Mouse (Mus musculus): ENCODE measurements around the gene Pacsin2.
"Not testable (repeated sequence)": the region's sequence is repeated elsewhere in the genome, so short reads cannot be mapped to it uniquely, and the experiment has no call there.

Gene Pacsin2

DNA sequence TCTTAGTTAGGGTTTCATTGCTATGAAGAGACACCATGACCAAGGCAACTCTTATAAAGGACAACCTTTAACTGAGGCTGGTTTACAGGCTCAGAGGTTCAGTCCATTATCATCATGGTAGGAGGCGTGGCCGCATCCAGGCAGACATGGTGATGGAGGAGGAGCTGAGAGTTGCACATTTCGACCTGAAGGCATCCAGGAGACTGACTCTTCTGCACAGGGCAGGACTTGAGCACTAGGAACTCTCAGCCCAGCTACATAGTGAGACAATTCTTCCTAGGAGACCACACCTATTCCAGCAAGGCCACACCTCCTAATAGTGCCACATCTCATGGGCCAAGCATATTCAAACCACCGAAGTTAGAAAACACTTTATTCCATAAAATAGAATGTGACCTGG is 15.4 kb upstream of the Pacsin2 start:
- no peak for DNase-seq (ENCODE audit: low spot score)

DNA sequence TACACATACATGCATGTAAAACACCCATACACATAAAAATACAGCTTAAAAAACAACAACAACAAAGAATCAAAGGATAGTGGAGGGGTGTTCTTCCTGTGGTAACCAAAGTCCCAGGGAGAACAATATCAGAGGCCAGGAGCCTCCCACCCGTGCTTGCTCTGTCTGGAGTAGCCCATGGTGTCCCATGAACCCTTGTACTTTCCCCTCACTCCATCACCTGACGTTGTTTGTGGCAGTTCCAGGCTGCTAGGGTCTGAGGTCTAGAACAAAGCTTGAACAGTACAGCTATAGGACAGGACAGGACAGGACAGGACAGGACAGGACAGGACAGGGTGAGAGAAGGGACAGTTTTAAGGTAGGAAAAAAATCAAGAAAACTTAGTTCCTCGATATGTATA is 13.7 kb upstream of the Pacsin2 start:
- no peak for DNase-seq (ENCODE audit: low spot score)

DNA sequence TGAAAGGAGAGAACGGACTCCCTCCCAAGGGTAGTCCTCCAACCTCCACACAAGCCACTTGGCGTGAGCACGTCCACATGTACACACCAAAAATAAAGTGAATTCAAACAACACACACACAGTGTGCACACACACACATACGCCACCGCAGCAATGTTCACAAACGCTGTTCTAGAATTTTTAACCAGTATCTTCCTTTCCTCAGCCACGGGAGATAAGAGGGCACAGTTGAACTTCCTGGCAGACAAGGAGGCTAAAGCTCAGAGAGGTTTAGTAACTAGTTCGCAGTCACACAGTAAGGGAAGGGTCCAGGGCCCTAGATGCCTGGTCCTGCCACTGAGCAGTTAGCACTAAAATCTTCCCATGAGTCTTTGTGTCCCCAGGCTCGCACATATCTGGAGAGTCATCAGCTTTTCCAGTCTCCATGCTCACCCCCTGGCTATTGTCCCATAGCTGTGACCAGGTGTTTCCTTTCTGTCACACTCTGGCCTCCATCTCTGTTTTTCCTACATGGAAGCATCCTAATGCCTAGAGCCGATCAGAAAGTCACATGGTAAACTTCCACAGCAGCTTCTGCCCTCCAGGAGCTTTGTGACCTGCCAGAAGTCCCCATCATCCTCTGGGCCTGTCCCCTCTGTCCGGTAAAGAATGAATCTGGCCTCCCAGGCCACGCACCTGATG is 12.3 kb upstream of the Pacsin2 start:
- DNase-seq (ENCODE audit: low spot score), result no peak

DNA sequence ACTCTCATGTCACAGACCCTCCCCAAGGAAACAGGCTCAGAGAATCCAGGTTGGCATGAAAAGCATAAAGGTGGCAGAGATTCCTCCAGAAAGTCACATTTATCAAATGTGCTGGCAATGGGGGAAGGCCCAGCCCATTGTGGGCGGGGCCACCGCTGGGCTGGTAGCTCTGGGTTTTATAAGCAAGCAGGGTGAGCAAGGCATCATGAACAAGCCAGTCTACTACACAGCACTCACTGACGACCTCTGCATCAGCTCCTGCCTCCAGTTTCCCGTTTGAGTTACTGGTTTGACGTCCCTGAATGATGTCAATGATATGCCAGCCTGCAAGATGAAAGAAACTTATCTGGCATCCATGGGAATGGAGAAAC is 10.0 kb upstream of the Pacsin2 start:
- no peak for DNase-seq (ENCODE audit: low spot score)

DNA sequence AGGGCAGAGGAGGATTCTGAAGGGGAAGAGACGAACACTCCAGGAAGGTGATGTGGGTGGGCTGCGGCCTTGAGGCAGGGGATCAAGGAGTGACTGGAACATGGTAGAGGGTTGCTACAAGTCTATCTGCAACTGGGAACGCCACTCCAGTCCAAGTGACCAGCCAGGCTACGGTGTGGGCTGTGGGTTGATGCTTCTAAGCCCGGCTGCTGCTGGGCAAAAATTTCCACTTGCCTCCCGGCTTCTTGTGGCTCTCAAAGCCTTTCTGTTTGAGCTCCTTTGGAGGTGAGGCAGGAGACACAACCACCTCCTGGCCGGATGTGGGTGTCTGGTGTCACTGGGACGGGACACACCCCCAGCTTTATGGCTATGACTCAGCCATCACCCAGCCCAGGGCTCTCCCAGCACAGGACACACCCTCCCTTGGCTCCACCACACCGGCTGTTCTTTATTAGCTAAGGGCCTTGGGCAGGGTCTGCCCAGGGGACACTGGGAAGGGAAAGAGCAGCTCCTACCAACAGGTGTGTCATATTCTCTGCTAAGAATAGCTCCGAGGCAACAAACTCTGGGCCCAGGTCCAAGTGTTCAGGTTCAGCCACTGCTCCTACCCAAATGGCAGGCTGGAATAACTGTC is 9.5 kb upstream of the Pacsin2 start:
- DNase-seq (ENCODE audit: low spot score), result no peak

DNA sequence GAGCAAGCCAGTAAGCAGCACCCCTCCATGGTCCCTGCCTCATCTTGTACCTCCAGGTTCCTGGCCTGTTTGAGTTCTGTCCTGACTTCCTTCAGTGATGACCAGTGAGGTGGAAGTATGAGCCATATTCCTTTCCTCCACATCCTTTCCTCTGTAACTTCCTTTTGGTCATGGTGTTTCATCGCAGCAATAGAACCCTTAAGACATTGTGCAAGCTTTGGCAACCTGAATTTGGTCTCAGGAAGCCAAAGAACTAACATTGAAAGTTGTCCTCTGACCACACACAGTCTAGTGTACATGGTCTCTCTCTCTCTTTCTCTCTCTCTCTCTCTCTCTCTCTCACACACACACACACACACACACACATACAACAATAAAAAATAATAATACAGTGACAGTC is 8.8 kb upstream of the Pacsin2 start:
- DNase-seq (ENCODE audit: low spot score), result no peak

DNA sequence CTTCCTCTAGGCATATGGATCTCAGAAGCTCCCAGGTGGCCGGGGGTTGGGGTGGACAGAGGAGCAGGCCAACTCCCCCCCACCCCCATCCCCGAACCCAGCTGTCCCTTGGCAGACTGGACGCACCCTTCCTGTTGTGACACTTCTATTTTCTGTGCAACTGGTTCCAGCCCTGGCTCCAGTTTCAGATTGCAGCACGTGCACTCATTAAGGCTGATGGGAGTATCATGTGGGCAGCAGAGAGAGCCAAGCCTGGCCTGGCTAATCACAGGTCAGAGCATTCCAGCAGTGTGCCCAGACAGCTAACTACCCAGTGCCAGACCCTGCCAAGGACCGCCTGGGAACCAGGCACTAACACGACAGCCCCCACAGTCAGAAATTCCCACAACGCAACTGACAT is 7.1 kb upstream of the Pacsin2 start:
- no peak for DNase-seq (ENCODE audit: low spot score)

DNA sequence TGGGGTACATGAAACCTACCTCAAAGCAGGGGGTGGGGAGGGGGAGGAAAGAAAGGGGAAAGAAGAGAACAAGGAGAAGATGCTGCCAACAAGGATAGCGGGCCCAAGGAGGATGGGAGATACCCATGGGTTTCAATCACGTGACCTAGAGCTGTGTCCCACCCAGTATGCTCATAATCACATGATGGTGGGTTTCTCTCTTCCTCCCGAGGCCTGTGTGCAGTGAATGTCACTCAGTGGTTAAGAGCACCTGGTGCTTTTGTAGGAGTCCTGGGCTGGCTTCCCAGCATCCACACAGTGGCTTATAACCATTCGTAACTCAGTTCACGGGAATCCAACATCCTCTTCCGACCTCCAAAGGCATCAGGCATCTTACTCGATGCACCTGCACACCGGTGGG is 6.0 kb upstream of the Pacsin2 start:
- DNase-seq (ENCODE audit: low spot score), result no peak

DNA sequence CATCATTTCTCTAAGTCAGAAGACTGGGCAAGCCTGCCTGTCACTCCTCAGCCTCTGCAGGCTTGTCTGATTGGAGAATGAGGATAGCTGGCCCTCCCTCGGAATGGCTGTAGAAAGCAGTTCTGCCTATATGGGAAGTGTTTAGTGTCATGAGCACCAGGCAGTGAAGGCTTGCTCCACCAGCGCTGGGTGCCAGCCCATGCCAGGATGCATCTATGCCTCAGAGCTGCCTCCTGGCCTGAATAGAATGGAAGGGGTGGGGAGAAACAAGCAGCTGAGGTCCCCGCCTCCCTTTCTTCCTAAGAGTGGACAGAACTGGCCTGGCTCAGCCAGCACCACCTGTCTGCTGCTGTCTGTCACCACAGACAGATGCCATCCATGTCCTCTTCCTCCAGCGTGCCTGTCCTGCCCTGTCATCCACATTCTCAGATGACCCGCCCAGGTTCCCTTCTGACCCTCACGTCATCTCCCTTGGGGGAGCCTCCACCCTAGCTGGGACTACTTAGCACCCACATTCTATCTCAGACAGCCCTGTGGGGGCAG is 4.9 kb upstream of the Pacsin2 start:
- DNase-seq (ENCODE audit: low spot score), result no peak

DNA sequence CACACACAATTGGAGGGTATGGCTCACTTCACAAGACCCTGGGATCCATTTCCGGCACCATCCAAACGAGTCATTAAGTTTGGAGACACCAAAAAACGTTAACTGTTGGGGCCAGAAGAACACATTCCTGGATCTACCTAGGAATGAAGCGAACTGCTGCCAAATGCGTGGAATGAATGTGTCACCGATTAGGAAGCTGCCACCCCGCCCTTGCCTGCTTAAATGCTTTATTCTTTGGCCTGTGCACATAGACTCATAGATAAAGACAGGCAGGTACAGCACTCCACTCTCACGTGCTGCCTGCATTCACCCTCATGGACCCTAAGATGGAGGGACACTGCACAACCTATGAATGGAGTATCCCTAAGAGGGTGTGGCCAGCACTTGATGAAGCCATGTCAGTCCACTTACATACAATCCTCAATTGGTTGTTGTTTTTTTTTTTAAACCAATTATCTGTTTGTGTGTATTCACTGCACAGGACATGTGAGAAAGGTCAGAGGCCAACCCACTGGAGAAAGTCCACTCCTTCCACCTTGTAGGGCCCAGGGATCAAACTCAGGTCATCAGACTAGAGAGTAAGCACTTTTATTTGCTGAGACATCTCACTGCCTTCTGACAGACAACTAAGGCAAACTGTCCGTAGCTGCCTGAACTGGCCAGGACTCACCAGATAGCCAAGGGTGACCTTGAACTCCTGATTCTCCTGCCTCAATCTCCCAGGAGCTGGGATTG is 3.0 kb upstream of the Pacsin2 start:
- DNase-seq (ENCODE audit: low spot score), result no peak

DNA sequence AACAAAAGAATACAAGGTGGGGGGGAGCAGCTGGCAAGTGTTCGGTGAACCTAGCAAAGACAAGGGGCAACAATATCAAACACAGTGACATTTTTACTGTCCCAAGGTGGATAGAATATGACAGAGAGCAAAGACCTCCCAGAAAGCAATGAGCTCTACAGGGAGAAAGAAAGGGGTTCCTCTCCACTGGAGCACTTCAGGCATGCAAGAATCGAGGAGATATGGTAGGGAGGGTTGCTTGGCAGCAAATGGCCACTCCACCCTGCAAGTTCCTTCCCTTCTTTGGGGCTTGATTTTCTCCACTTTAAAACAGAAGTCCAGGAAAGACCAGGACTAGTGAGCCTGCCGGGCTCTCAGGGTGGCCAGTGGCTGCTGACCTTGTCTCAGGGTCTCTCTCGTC is 1.9 kb upstream of the Pacsin2 start:
- DNase-seq (ENCODE audit: low spot score), result no peak

DNA sequence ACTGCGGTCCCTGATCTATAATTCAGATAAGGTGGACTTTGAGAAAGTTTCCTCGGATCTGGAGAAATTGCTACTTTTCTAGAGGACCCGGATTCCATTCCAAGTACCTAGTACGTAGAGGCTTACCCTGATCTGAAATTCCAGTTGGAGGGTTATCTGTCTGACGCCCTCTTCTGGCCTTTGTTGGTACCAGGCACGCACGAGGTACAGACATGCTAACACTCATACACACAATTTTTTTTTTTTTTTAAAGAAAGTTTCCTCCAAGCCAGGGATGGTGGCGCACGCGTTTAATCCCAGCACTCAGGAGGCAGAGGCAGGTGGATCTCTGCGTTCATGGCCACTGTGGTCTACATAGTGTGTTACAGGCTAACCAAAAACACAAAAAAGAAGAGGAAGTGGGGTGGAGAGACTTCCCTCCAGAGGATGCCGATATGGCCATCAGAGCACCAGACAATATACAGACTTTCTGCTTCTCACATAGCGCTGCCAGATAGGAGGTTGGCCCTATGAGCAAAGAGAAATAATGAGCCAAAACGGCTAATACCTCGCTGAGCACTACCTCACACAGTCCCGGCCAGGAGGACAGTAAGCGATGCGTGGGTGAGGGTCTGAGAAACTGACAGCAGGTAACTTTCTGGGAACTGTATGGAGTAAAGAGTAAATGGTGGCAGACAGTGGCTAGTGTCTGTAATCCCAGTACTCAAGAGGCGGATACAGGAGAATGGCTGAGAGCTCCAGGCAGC is 672 bp upstream of the Pacsin2 start:
- DNase-seq (ENCODE audit: low spot score), result no peak

DNA sequence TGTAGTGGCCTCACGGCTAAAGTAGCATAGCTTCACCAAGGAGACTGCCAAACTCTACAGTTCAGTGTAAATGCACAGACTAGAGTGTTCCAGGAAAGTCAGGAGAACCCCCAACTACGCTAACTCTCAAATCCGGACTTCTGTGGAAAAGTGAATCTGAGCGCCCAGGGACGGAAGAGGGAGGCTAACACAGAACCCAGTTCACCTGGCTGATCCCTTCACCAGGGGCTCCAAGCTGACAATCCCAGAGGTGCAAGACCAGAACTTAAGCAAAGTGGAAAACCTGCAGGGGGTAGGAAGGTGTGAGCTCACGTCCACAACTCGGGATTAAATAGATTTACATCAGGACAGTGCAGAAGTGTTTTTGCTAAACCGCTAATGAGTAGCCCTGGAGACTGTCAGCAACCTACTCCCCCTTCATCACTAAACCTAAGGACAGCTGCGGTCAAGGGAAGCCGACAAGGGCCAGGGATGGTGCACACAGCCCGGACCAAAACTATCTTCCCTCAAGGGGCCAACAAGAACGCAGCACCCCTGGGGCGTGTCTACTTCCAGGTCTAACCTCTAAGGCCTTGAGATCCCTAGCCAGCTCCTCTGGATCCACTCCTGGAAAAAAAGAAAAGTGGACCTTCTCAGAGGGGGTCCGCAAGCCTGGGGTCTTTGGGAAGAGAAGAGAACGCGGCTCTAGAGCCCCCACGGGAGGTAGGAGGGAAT is 880 bp downstream of the Pacsin2 start:
- no peak for DNase-seq (ENCODE audit: low spot score)

DNA sequence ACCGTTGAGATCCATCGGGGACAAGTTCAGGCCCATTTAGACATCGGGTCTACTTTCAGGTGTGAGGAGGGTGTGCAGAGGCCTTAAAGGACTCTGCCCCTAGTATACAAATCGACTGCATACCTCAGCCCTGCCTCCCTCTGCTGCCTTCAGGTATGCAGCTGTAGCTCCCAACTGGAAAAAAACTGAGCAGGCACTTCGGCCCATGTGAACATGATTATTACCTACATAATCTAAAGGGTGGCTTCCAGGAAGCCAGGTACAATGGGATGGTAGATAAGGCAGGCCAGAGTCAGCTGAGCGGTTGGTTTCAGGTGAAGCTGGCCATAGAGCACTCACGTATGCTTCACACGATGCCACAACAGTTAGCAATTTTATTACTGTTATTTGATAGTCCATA is 2.1 kb downstream of the Pacsin2 start:
- not testable (repeated sequence) for DNase-seq (ENCODE audit: low spot score)

DNA sequence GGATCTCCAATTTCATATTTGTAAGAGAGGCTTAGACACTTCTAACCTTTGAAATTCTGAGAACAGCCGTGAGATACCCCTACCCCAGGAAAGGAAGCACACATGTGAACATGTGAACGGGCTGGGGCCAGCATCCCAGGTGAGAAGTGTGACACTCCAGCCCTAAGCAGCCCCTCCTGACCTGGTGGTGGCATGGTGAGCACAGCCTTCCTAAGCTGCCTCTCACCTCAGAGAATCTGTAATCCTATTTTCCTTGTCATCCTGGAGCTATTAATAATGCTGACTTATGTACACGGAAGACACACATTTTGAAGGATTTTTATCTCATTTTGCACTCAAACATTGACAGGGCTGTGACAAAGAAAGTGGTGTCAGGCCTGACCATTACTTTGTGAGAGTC is 3.5 kb downstream of the Pacsin2 start:
- DNase-seq (ENCODE audit: low spot score), result no peak

DNA sequence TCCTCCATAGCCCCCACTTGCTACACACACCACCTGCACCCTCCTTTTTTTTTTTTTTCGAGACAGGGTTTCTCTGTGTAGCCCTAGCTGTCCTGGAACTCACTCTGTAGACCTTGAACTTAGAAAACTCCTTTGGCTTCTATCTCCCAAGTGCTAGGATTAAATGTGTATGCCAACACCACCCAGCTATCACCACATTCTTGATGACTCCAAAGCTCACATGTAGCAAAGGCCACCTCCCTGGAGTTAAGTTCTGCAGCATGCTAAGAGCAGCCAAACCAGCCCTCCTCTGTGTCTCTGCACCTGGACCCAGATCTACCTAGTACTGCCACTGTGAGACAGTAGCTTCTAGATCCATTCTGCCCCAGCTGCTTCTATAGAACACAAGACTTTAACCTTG is 6.9 kb downstream of the Pacsin2 start:
- no peak for DNase-seq (ENCODE audit: low spot score)

DNA sequence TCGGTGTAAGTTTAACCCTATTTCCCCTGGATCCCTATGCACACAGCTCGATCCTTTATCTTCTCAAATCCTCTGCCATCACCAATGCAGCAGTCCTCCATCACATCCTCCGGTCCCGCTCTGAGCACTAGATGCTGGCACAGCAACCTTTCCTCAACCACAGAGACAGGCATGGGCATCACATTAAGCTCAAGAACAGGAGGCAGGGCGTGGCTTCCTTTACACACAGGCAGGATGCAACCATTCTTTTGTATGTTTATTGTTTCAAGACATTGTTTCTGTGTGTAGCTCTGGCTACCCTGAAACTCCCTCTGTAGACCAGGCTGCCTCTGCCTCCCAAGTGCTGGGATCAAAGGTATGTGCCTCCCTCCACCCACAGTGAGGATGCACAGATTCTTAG is 8.8 kb downstream of the Pacsin2 start:
- DNase-seq (ENCODE audit: low spot score), result no peak

DNA sequence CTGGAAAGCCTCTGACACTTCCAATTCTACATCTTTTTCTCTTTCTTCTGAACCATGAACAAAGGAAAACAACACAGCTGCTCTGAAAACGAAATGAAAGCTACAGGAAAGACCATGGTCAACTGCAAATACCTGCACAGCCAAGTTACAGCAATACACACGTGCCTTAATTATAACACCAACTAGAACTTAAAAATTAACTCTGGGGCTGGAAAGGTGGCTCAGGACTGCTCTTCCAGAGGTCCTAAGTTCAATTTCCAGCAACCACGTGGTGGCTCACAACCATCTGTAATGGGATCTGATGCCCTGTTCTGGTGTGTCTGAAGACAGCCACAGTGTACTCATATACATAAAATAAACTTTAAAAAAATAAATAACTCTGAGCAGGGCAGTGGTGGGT is 9.4 kb downstream of the Pacsin2 start:
- no peak for DNase-seq (ENCODE audit: low spot score)

DNA sequence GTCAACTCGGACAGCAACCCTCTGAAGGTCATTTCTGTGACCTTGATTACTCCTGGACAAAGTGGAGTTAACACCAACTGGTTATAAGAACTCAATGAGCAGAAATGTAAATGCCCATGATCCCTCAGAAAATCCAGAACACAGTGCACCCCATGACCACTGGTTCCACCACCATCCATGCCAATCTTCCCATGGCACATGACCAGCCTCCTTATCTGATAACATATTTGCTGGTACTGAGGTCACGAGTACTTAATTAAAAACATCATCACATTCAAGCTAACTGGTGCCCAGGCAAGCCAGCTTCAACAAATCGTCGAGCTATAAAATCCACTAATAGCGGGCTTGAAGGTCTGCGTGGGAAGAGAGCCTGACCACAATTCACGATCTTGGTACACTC is 10.0 kb downstream of the Pacsin2 start:
- DNase-seq (ENCODE audit: low spot score), result no peak

DNA sequence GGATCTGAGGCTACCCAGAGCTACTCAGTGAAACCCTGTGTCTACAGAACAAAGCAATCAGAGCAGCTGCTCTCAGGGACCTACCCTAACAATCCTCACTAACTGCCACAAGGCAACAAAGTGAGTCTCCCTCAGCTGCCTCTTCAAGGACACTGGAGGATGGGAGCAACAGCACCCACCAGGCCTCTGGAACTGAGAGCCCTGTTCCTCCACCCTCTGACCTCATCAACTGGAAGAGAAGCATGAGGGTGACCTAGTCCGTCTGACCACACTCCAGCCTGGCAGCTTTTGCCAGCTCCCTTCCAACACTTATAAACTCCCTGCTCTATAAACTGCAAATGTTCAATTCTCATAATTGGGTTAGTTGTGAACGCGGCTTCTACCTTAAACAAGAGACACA is 10.5 kb downstream of the Pacsin2 start:
- no peak for DNase-seq (ENCODE audit: low spot score)

DNA sequence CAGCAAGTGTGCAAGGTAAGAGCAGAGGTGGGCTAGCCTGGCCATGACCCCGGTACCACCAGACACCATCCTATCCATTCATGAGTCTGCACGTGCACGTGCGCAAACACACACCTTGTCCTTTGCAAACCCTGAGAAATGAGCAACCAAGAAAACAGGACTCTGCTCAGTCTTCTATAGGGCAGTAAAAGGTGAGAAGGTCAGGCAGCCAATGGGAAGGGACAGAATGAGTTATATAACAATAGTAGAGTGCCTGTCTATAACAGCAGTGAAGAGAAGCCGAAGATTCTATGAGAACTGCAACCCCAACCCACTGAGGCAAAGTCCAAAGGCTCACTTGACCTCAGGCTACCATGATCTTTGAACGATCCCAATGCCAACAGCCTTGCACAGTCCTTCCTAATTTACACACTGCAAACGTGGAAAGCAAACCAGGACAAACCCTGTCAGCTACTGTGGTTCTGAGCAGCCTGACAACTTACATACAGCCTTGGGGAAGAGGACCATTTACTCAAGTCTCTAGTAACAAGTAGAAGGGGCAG is 12.1 kb downstream of the Pacsin2 start:
- no peak for DNase-seq (ENCODE audit: low spot score)

Data from layer of hippocampus, adult 9-10 months (tissue).